In the genomic region with DNA sequence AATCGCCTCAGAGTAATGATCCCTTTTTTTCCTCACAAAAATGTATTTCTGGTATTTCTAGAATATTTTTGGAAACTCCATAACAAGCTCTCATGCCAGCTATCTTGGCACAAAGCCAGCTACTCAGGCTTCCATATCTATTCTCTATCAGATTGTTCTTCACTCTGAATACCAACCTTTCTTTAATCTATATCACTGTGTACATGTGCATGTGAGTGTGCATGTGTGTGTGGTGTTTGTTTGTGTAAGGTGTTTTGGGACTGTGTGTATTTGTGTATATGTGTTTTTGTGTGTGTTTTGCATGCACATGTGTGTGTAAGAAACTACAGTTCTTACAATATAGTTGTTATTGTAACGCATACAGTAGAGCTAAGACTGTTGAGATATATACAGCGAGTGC, we compare ENCODE assay signal across 13 mouse cellular contexts.
DNase-seq lines count a peak whose midpoint lies in the region; ATAC-seq and TF ChIP-seq lines count a peak whose summit lies in the region.
"Had no signal": no experiment of that assay in that cellular context is flagged by ENCODE, and none has a peak within 500 bp of the region (broad histone marks: within the 10 kb centered on the region; RNA-seq: fewer than 3 reads in every experiment).

No protein-coding gene starts in this region.

- no peak overlapping the region for H3K4me3 ChIP-seq in forebrain, embryonic 13.5 days
- H3K4me3 ChIP-seq in midbrain, embryonic 13.5 days (replicated peaks): no peak overlapping the region
- H3K4me3 ChIP-seq in limb, embryonic 10.5 days: no peak overlapping the region
- no peak overlapping the region for H3K4me3 ChIP-seq in thymus, adult 2 months (ENCODE audit: control insufficient read depth, insufficient read depth, low read length)
- H3K4me3 ChIP-seq: embryonic facial prominence, embryonic 15.5 days; heart, embryonic 13.5 days; intestine, embryonic 15.5 days; limb, embryonic 13.5 days had no signal

- H3K27me3 ChIP-seq in forebrain, embryonic 13.5 days: no peaks in the 10 kb centered on the region
- H3K27me3 ChIP-seq in midbrain, embryonic 13.5 days: no peaks in the 10 kb centered on the region
- H3K27me3 ChIP-seq in limb, embryonic 10.5 days (ENCODE audit: low read depth, poor library complexity, severe bottlenecking): no peaks in the 10 kb centered on the region
- no peaks in the 10 kb centered on the region for H3K27me3 ChIP-seq in thymus, adult 2 months (ENCODE audit: control insufficient read depth, insufficient read depth, low read length)
- H3K27me3 ChIP-seq: embryonic facial prominence, embryonic 15.5 days; heart, embryonic 13.5 days; intestine, embryonic 15.5 days; limb, embryonic 13.5 days had no signal

- no peak overlapping the region for H3K9ac ChIP-seq in forebrain, embryonic 13.5 days
- H3K9ac ChIP-seq in midbrain, embryonic 13.5 days (replicated peaks): no peak overlapping the region
- H3K9ac ChIP-seq: embryonic facial prominence, embryonic 15.5 days; heart, embryonic 13.5 days; intestine, embryonic 15.5 days; limb, embryonic 13.5 days had no signal

- H3K36me3 ChIP-seq in forebrain, embryonic 13.5 days (ENCODE audit: poor library complexity, severe bottlenecking): 0 out of 2 replicates have a peak, but pooled peaks cover 2% of the 10 kb centered on the region
- H3K36me3 ChIP-seq in midbrain, embryonic 13.5 days: no peaks in the 10 kb centered on the region
- no peaks in the 10 kb centered on the region for H3K36me3 ChIP-seq in limb, embryonic 10.5 days
- H3K36me3 ChIP-seq in thymus, adult 2 months (ENCODE audit: control insufficient read depth, insufficient read depth, low read length): no peaks in the 10 kb centered on the region
- H3K36me3 ChIP-seq: embryonic facial prominence, embryonic 15.5 days; heart, embryonic 13.5 days; intestine, embryonic 15.5 days; limb, embryonic 13.5 days had no signal

- no peak for TF ChIP-seq POLR2A in thymus, adult 2 months (IDR thresholded peaks at IDR 0.05; ENCODE audit: control insufficient read depth, extremely low read depth, insufficient read depth, low read length, poor library complexity)

- no peaks in the 10 kb centered on the region for H3K9me3 ChIP-seq in forebrain, embryonic 13.5 days (replicated peaks)
- H3K9me3 ChIP-seq in midbrain, embryonic 13.5 days: no peaks in the 10 kb centered on the region
- H3K9me3 ChIP-seq in limb, embryonic 10.5 days (replicated peaks): no peaks in the 10 kb centered on the region
- H3K9me3 ChIP-seq: embryonic facial prominence, embryonic 15.5 days; heart, embryonic 13.5 days; intestine, embryonic 15.5 days; limb, embryonic 13.5 days had no signal

- peak overlapping the region; percentile 30 for H3K4me2 ChIP-seq in forebrain, embryonic 13.5 days
- no peak overlapping the region for H3K4me2 ChIP-seq in midbrain, embryonic 13.5 days (replicated peaks)
- H3K4me2 ChIP-seq: embryonic facial prominence, embryonic 15.5 days; heart, embryonic 13.5 days; intestine, embryonic 15.5 days; limb, embryonic 13.5 days had no signal

- peaks cover 18% of the 10 kb centered on the region for H3K4me1 ChIP-seq in forebrain, embryonic 13.5 days
- peaks cover 4% of the 10 kb centered on the region for H3K4me1 ChIP-seq in midbrain, embryonic 13.5 days (replicated peaks)
- no peaks in the 10 kb centered on the region for H3K4me1 ChIP-seq in limb, embryonic 10.5 days
- no peaks in the 10 kb centered on the region for H3K4me1 ChIP-seq in thymus, adult 2 months (replicated peaks; ENCODE audit: control insufficient read depth, insufficient read depth, low read length)
- H3K4me1 ChIP-seq: embryonic facial prominence, embryonic 15.5 days; intestine, embryonic 15.5 days; limb, embryonic 13.5 days had no signal

- ATAC-seq in forebrain, embryonic 13.5 days: peak; percentile 28
- ATAC-seq in midbrain, embryonic 13.5 days: peak; percentile 48
- ATAC-seq: intestine, embryonic 15.5 days had no signal

- H3K27ac ChIP-seq in forebrain, embryonic 13.5 days: peak overlapping the region; percentile 87
- H3K27ac ChIP-seq in midbrain, embryonic 13.5 days: peak overlapping the region; percentile 31; the same call in 1 of the 2 replicates
- no peak overlapping the region for H3K27ac ChIP-seq in limb, embryonic 10.5 days
- H3K27ac ChIP-seq in thymus, adult 2 months (ENCODE audit: control insufficient read depth, insufficient read depth, low read length): no peak overlapping the region
- H3K27ac ChIP-seq: embryonic facial prominence, embryonic 15.5 days; heart, embryonic 13.5 days; intestine, embryonic 15.5 days; limb, embryonic 13.5 days had no signal

- no peak for TF ChIP-seq CTCF in thymus, adult 2 months (IDR thresholded peaks at IDR 0.05; ENCODE audit: borderline replicate concordance, control insufficient read depth, extremely low read depth, insufficient read depth, low read length, poor library complexity)

- 53% methylated on average over 3 of the region's 3 CpGs for WGBS in forebrain, embryonic 13.5 days
- WGBS in midbrain, embryonic 13.5 days: 91% methylated on average over 3 of the region's 3 CpGs
- WGBS in limb, embryonic 10.5 days: 90% methylated on average over 3 of the region's 3 CpGs
- WGBS in thymus, adult 2 months: 91% methylated on average over 3 of the region's 3 CpGs

- peak; percentile 15 for DNase-seq in layer of hippocampus, adult 9-11 months
- no peak for DNase-seq in layer of hippocampus, postnatal 10 days (ENCODE audit: low spot score in 2 of 2)
- DNase-seq in Muller cell, postnatal 12 days (ENCODE audit: inconsistent ontology term): peak; percentile 47
- DNase-seq in limb, embryonic 10.5 days (ENCODE audit: low spot score): no peak
- no peak for DNase-seq in heart, adult 9 months (ENCODE audit: low spot score in 2 of 2)
- no peak for DNase-seq in thymus, adult 2 months
- DNase-seq: kidney, postnatal 36 days had no signal

Comparison
In these comparisons a context has a peak if more than half of its experiments do, and no peak if none do; other contexts are left out.
1. DNase-seq: peak in layer of hippocampus, adult 9-11 months (single experiment) and Muller cell, postnatal 12 days (single experiment); none in layer of hippocampus, postnatal 10 days (0 of 2), limb, embryonic 10.5 days (single experiment), heart, adult 9 months (0 of 2) and thymus, adult 2 months (single experiment).
2. H3K27ac ChIP-seq: peak in forebrain, embryonic 13.5 days (single experiment) and midbrain, embryonic 13.5 days (single experiment); none in limb, embryonic 10.5 days (single experiment) and thymus, adult 2 months (single experiment).